Mouse (Mus musculus): ENCODE results near the gene Ccdc155. TPM values are rescaled to one million over a fixed set of nuclear protein-coding genes. Genes with fewer than 3 reads are reported as not detected.

Gene Ccdc155
- total and polyA plus RNA-seq, 3 experiments: 0.12 TPM; not detected in 2

- no peak overlapping the region for H3K27ac ChIP-seq
- peaks cover 6% of the 10 kb centered on the region for H3K4me1 ChIP-seq (ENCODE audit: control insufficient read depth, insufficient read depth, low read length)
- WGBS: 28% methylated on average over 29 of the region's 29 CpGs
- no peaks in the 10 kb centered on the region for H3K79me2 ChIP-seq (replicated peaks; ENCODE audit: control insufficient read depth, insufficient read depth, low read length)
- no peaks in the 10 kb centered on the region for H3K36me3 ChIP-seq (ENCODE audit: control insufficient read depth, insufficient read depth, low read length)
- H3K27me3 ChIP-seq (ENCODE audit: control insufficient read depth, insufficient read depth, low read length): no peaks in the 10 kb centered on the region
- intact Hi-C loops (cut with DNase I): no loop called here
- TF ChIP-seq CTCF (IDR thresholded peaks at IDR 0.05) (no peak), EP300 (IDR thresholded peaks at IDR 0.05; ENCODE audit: insufficient read depth, low read depth, low read length) (no peak), POLR2A (IDR thresholded peaks at IDR 0.05; ENCODE audit: insufficient read depth, low read depth, low read length) (no peak)
- peak overlapping the region; percentile 16; the same call in 1 of the 2 replicates for H3K9ac ChIP-seq (ENCODE audit: low read depth, low read length)
- no peak for DNase-seq
- peak overlapping the region; percentile 33; the same call in 1 of the 2 replicates for H3K4me3 ChIP-seq
Observed at GRCm38 (mm10) chr7:45234333-45234841, 29.7 kb upstream of the Ccdc155 start.

- WGBS: 35% methylated on average over 20 of the region's 20 CpGs
- Histone ChIP-seq H3K36me3 (ENCODE audit: control insufficient read depth, insufficient read depth, low read length) (no peaks in the 10 kb centered on the region), H3K27me3 (ENCODE audit: control insufficient read depth, insufficient read depth, low read length) (no peaks in the 10 kb centered on the region), H3K27ac (no peak overlapping the region), H3K9ac (ENCODE audit: low read depth, low read length) (peak overlapping the region; percentile 16; the same call in 1 of the 2 replicates), H3K79me2 (replicated peaks; ENCODE audit: control insufficient read depth, insufficient read depth, low read length) (no peaks in the 10 kb centered on the region), H3K4me3 (no peak overlapping the region), H3K4me1 (ENCODE audit: control insufficient read depth, insufficient read depth, low read length) (peaks cover 6% of the 10 kb centered on the region)
- intact Hi-C loops (cut with DNase I): no loop called here
- no peak for TF ChIP-seq EP300 (IDR thresholded peaks at IDR 0.05; ENCODE audit: insufficient read depth, low read depth, low read length)
- no peak for TF ChIP-seq POLR2A (IDR thresholded peaks at IDR 0.05; ENCODE audit: insufficient read depth, low read depth, low read length)
- no peak for TF ChIP-seq CTCF (IDR thresholded peaks at IDR 0.05)
- DNase-seq: peak in 1 of 2 experiments; percentile 21
Observed at GRCm38 (mm10) chr7:45233580-45234332, 29.1 kb upstream of the Ccdc155 start.

GRCm38 (mm10) chr7:45232716-45233465 is 28.2 kb upstream of the Ccdc155 start:
- 59% methylated on average over 13 of the region's 13 CpGs for WGBS
- no peak overlapping the region for H3K9ac ChIP-seq (ENCODE audit: low read depth, low read length)
- peaks cover 6% of the 10 kb centered on the region for H3K4me1 ChIP-seq (ENCODE audit: control insufficient read depth, insufficient read depth, low read length)
- no peak for TF ChIP-seq EP300 (IDR thresholded peaks at IDR 0.05; ENCODE audit: insufficient read depth, low read depth, low read length)
- no peak for TF ChIP-seq CTCF (IDR thresholded peaks at IDR 0.05)
- no peak for TF ChIP-seq POLR2A (IDR thresholded peaks at IDR 0.05; ENCODE audit: insufficient read depth, low read depth, low read length)
- no peaks in the 10 kb centered on the region for H3K79me2 ChIP-seq (replicated peaks; ENCODE audit: control insufficient read depth, insufficient read depth, low read length)
- no peaks in the 10 kb centered on the region for H3K36me3 ChIP-seq (ENCODE audit: control insufficient read depth, insufficient read depth, low read length)
- no peaks in the 10 kb centered on the region for H3K27me3 ChIP-seq (ENCODE audit: control insufficient read depth, insufficient read depth, low read length)
- DNase-seq: no peak
- no peak overlapping the region for H3K27ac ChIP-seq
- intact Hi-C loops (cut with DNase I): no loop called here
- H3K4me3 ChIP-seq: no peak overlapping the region

GRCm38 (mm10) chr7:45231941-45232340 is 27.2 kb upstream of the Ccdc155 start:
- TF ChIP-seq POLR2A (IDR thresholded peaks at IDR 0.05; ENCODE audit: insufficient read depth, low read depth, low read length): no peak
- no peak for TF ChIP-seq EP300 (IDR thresholded peaks at IDR 0.05; ENCODE audit: insufficient read depth, low read depth, low read length)
- no peak for TF ChIP-seq CTCF (IDR thresholded peaks at IDR 0.05)
- Histone ChIP-seq H3K9ac (ENCODE audit: low read depth, low read length) (no peak overlapping the region), H3K27ac (no peak overlapping the region), H3K4me1 (ENCODE audit: control insufficient read depth, insufficient read depth, low read length) (peaks cover 6% of the 10 kb centered on the region), H3K79me2 (replicated peaks; ENCODE audit: control insufficient read depth, insufficient read depth, low read length) (no peaks in the 10 kb centered on the region), H3K4me3 (no peak overlapping the region), H3K36me3 (ENCODE audit: control insufficient read depth, insufficient read depth, low read length) (no peaks in the 10 kb centered on the region), H3K27me3 (ENCODE audit: control insufficient read depth, insufficient read depth, low read length) (no peaks in the 10 kb centered on the region)
- DNase-seq: no peak
- whole genome bisulfite sequencing: 93% methylated on average over 11 of the region's 11 CpGs
- intact Hi-C loops (cut with DNase I): no loop called here

GRCm38 (mm10) chr7:45231192-45231591 is 26.5 kb upstream of the Ccdc155 start:
- intact Hi-C loops (cut with DNase I): no loop called here
- no peak for DNase-seq
- no peak overlapping the region for H3K9ac ChIP-seq (ENCODE audit: low read depth, low read length)
- no peaks in the 10 kb centered on the region for H3K79me2 ChIP-seq (replicated peaks; ENCODE audit: control insufficient read depth, insufficient read depth, low read length)
- no peak overlapping the region for H3K4me3 ChIP-seq
- peaks cover 6% of the 10 kb centered on the region for H3K4me1 ChIP-seq (ENCODE audit: control insufficient read depth, insufficient read depth, low read length)
- 84% methylated on average over 12 of the region's 12 CpGs for WGBS
- no peaks in the 10 kb centered on the region for H3K27me3 ChIP-seq (ENCODE audit: control insufficient read depth, insufficient read depth, low read length)
- no peak overlapping the region for H3K27ac ChIP-seq
- TF ChIP-seq EP300 (IDR thresholded peaks at IDR 0.05; ENCODE audit: insufficient read depth, low read depth, low read length) (no peak), CTCF (IDR thresholded peaks at IDR 0.05) (no peak), POLR2A (IDR thresholded peaks at IDR 0.05; ENCODE audit: insufficient read depth, low read depth, low read length) (no peak)
- no peaks in the 10 kb centered on the region for H3K36me3 ChIP-seq (ENCODE audit: control insufficient read depth, insufficient read depth, low read length)

All from heart, adult 2 months (tissue).